Mouse (Mus musculus) T-cell, adult 2 months (primary cell): ENCODE results near the gene Tnrc6b.
A peak's percentile ranks its signal among the peaks of the same experiment; 100 is the strongest.

ENCODE experiments used
- DNase-seq: peaks from one replicate; pipeline ENCODE4 v3.0.0; 2022; ENCODE audit warnings: low spot score

Tnrc6b gene

DNA sequence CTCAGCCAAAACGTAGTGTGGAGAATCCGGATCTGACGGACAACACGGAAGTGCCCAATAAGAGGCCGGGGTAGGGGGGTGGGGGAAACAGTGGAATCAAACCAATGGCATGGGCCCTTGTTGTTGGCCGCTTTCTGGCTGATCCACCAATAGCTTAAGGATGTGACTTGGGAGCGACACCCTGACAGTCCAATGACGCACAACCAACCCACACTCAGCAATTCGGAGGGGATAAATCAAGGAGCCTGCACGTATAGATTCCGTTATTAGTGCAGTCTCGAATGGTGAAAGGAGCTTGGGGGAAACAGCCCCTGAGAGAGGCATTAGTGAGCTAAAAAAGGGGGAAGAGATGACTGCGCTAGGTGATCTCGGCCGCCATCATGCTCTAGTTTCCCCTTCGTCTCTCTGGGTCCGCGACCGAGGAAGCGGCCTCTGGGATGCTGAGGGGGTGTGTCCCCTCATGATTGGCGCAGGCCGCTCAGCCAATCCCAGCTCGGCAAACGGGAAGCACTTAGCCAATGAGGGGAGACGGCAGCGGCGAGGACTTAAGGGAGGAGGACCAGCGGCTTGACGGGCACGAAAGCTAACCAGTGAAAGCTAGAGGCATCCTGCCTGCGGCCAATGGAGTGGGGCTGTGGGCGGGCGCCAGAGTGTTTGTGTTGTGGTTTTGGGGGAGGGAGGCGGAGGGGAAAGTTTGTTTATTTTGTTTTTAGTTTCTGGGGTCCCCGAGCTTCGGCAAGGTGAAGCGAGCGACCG lies at the start of gene Tnrc6b:
Tnrc6b (plus strand) TSS at position 706 of the 756 bp plus-strand sequence.
- DNase-seq: peak; percentile 99

DNA sequence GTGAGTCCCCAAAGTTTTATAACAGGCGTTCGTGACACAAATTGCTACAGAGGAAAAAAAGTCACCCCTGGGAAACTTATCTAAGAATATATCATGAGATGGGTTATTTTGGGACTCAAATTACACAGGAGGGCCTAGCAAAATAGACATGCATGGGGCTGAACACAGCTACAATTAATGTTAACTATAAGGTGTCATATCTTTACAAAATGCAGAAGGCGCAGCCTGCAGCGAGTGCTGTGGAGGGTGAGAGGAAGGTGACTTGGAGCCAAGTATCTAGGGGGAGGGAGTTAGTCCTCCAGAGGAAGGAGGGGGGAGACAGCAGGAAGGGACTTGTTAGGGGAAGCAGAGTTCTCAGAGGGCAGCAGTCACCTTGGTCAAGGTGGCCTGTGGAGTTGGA lies 46.7 kb upstream of the Tnrc6b start:
- no peak for DNase-seq

DNA sequence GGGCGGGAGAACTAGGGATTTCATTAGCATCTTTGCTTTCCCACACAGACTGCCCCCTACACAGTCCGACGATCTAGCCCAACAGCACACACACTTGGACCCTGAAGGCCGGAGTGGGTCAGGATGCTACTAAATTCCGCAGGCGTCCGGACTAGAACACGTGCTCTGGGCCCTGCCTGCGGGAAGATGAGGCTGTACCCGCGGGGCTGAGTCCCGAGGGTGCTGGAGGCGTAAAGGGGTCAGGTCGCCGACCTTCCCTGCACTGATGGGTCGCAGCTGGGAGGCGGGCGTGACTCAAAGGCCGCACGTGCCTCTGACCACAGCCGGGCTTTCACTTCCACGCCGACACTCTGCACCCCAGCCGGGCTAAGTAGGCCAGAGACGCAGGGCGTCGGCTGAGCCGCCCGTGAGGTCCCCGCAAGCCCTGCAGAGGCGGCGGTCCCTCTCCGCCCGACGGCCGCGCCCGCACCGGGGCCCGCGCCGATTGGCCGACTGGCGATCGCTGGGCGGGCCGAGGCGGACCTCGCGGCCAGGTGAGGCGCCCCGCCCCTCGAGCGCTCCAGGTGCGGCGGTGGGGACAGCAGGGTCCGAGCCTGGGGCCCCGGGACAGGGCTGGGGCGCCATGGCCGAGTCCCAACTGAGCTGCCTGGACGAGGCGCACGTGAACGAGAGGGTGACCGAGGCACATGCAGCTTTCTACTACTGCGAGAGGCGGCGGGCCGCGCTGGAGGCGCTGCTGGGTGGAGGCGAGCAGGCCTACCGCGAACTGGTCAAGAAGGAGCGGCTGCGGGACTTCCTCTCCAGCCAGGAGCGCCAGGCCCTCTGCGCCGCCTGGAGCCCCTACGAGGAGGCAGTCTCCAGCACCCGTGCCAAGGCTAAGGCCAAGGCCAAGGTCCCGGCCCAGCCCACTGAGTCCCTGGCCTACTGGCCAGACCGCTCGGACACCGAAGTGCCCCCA lies 39.5 kb upstream of the Tnrc6b start, which contains the start of gene Fam83f:
Fam83f (plus strand) TSS at position 553 of the 958 bp plus-strand sequence.
- DNase-seq: no peak

DNA sequence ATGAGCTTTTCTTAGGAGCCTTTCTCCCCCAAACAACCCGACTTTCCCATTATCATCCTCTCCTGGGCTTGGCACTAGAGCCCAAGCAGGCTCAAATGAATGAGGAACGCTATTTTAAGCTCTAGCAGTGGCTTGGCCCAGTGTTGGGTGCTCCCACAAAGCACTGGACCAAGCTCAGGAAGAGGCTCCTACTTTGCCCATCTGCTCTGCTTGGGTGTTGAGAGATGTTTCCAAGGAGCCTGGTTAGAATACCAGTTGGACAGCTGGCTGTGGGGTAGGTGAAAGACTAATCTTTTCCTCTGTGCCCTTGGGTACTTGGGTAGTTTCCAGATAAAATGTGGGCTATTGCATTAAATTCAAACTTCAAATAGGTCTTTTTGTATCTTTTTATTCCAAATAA lies 38.3 kb upstream of the Tnrc6b start:
- DNase-seq: no peak

DNA sequence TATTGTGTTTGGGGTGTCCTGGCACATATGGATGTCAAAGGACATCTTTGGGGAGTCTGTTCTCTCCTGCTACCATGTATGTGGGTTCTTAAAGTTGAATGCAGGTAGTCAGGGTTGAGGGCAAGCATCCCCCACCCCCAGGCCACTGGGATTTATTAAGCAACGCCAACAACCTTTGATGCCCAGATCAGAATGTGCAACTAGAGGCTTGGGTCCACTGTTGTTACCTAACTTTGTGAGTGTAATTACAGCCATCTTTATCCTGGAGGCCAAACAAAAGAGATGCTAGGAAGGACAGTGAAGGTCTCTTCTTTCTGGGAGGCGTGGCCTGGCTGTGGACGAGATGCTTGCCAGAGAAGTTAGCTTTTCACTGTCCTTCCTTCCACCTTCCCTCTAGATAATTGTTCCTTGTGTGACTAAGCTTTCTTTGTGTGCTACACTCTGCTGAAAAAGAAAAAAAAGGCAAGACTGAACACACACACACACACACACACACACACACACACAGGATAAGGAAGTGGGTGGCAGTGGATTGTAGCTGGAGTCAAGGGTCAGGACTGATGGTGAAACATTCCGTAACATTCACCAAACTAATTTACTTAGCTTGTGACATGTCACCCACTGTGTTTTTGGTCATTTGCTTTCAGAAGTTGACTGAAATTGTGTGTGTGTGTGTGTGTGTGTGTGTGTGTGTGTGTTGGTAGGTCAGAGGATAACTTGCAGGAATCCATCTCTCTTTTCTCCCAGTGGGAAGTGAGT lies 37.6 kb upstream of the Tnrc6b start:
- DNase-seq: no peak

DNA sequence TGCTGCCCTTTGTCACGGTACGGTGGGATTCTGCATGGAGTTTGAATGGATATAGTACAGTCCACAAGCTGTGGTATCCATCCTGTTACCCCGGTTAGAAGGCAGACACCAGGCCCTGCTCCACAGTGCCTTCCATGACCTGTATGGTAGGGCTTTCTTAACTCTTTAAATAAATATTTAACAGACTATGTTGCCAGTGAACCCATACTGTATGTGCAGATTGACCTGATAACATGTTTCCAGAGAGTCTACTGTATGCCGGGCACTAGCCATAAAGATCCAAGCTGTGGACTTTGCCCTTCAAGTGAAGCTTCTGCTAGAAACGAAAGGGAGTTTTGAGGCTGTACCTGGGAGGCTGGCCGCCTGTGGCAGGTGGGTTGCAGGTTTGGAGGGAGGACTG lies 36.4 kb upstream of the Tnrc6b start:
- DNase-seq: no peak

DNA sequence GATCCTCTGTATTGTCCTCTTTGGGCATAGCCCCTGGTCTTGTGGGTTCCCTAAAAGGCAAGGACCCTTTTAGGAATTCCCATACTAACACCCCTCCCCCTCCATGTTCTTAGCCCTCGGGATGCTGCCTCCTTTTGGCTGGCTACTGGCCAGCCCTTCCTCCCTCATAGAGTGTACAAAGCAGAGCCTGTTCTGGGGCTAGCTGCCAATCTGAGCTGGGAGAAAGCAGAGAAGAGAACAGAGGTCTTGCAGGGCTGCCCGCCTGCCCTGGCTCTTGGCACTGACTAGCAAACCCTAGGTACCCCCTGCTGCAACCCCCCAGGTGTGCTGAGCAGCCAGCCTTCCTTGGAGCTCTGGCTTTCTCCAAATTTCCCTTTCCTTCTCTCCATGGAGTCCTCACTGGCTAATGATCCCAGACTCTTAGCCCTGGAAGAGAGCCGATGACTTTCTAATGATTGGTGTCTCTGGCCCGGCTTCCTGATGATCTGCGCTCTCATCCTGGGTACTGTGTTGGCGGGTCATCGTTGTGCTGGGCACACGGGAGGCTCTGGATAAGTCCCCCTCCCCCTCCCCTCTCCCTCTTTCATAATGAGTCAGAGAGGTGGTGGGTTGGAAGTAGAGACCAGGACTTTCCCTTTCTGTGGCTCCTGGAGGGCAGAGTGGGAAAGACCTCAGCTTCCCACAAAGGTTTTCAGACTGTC lies 31.4 kb upstream of the Tnrc6b start:
- no peak for DNase-seq

DNA sequence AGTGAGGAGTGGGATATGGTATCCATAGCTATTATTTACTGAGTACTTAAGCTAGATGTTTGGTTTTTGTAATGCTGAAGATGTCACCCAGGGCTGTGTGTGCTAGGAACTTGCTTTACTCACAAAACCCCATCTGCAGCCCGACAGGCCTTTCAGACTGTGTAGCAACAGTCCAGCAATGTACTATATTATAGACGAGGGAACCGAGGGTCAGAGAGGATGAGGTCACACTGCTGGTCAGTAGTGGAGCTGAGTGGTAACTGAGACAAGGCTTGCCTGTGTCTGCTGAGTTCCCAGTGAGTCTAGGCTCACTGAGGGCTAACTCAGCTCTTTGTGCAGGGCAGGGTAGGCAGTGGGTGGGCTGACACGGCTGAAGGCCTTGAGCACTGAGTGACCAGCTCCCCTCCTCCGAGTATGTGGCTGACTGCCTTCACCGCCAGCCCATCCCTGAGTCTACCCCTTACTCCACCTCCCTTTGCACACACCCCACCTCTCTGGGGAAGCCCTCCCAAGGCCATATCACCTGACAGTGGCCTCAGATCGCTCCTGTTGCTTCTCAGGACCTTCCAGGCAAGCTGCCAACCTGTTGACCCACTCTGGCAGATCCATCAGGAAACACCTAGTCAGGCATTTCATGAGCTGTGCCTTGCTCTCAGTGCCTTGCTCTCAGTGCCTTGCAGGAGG lies 30.6 kb upstream of the Tnrc6b start:
- no peak for DNase-seq

DNA sequence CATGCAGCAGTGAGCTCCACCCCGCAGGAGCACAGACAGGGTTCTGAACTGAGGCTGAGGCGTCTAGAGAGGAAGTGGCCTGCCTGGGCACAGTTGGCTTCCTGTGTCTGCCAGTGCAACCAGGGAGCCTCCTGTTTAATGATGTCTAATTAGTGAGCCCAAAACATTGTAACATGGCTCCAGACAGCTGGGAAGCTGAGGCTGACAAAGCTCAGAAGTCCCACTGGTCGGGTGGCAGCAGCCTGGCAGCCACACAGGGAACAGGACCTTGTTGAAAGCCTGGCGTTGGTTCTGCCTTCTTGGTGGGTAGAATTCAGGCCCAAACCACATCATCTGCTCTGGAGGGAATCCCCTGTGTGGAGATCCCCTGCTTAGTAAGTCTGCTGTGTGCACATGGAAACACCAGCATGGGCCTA lies 29.6 kb upstream of the Tnrc6b start:
- peak; percentile 80 for DNase-seq

DNA sequence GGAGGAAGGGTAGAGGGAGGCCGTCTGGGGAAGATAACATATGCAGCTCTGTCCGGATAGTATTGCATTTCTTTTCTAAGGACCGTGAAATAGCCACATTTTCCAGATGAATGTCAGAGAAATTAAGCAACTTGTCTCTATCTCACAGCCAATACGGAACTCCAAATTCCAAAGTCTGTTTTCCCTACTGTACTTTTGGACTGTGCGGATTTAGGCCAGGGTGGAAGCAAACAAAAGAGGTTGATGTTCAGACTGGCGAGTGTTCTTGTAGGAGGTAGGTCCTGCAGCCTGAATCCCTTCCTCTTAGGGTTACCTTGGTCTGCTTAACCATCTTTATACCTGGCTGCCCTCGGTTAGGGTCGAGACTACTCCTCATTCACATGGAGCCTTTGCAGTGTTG lies 28.8 kb upstream of the Tnrc6b start:
- DNase-seq: no peak

DNA sequence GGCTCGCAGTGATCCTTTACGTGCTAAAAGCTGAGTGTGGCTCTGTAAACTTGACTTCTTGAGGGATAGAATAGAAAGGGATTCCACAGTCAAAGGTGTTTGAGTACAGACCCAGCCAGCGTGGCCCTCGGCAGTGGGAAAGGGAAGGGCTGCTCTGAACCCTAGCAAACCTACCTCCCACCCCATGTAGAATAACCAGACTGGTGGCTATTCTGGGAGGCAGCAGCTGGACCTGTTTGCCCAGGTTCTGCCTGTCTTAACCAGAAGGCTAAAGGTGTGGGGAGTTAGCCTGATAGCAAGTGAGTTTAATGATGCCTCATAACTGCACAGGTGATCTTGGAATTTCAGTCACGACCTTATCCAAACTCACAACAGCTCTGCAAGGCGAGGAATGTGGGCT lies 28.0 kb upstream of the Tnrc6b start:
- no peak for DNase-seq

DNA sequence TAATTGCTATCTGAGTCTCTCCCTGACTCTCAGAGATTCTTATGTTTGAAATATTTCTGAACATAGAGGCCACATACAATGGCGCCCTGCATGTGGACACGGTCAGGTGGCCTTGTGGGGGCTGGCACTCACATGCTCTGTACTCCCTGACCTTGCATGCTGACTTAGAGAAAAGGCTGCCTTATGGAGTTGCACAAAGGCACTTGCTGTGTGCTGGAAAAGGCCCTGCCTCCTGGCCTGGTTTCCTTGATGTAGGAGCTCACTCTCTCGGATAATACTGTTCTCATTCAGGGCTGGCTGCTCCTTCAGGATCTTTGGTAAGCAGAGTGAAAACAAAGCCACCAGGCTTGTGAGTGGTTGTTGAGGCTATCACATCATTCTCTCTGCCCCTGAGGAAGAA lies 27.1 kb upstream of the Tnrc6b start:
- no peak for DNase-seq

DNA sequence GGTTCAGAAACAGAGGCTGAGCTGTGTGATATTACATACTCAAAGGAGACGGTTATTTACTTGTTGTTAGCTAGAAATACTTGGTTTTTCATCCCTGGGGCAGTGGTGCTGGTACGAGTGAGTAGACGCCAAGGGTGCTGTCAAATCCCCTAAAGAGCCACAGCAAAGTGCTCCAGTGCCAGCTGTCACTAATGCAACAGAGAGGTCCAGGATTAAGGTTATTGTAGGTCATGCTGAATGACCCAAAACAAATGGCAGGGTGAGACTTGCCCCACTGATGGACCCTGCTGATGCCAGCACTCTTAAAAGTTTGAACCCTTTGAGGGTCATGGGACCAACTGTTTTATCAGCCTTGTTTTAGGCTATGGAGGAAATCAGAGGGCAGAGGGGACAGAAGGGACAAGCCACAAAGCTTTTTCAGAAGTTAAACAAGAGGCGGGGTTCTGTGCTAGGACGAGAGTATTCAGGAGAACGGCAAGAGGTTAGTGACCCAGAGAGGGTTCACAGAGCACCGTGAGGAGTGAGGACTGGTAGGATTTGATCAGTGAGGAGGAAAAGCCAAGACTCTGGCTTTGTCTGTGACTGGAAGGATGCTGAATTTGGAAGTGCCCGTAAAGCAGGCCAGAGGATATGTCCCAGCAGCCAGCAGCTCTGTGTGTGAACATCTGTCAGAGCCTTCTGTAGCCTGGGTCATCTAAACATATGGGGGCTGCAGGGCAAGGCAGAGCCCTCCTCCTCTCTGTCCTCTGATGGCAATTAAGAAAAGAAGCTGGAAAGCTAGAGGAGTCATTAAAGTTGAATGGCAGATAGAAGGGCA lies 26.1 kb upstream of the Tnrc6b start:
- DNase-seq: no peak

DNA sequence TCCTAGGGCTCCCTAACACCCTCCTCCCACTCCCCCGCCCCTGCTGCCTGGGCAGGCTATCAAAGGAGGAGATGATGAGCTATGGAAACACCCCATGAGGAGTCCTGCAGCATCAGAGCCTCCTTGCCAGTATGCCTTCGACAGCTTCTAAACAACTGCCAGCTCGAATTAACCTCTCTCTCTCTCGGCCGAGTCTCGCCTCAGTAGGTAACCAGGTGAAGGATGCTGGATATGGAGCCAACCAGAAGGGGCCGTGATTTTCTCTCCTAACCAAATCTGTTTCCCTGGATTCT lies 25.6 kb upstream of the Tnrc6b start:
- DNase-seq: no peak

DNA sequence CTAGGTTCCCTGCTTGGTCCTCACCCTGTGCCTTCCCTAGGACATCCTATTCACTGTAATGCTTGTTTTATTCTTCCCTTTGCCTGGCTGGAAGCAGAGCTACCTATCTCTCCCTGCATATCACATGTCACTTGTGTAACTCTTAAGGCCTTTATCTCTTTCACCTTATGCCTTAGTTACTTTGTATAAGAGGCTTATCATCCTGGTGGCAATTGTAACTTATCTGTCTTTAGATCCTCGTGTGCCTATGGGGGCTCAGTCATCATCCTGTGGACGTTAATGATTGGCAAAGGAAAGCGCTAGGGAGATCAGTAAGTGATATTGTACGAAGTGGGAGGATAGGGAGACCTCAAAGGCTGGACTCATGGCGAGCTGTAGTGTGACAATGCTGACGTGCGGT lies 22.6 kb upstream of the Tnrc6b start:
- DNase-seq: no peak

DNA sequence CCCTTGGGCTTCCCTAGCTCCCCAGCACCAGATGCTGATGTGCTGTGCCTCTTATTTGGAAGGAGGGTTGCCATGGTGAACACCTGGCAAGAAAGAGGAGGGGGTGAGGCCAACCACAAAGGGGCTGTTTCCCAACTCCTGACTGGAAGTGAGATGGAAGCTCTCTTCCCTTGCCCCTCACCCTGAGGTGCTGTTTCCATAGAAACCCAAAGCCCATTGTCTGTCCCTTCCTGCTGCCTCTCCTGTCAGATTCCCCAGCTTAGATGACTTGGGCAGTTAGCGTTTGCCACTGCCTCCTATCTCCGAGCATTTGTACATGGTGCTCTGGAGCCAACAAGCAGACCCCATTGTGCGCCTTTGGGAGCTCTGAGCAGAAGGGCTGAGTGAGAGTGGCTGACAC lies 17.6 kb upstream of the Tnrc6b start:
- DNase-seq: no peak

DNA sequence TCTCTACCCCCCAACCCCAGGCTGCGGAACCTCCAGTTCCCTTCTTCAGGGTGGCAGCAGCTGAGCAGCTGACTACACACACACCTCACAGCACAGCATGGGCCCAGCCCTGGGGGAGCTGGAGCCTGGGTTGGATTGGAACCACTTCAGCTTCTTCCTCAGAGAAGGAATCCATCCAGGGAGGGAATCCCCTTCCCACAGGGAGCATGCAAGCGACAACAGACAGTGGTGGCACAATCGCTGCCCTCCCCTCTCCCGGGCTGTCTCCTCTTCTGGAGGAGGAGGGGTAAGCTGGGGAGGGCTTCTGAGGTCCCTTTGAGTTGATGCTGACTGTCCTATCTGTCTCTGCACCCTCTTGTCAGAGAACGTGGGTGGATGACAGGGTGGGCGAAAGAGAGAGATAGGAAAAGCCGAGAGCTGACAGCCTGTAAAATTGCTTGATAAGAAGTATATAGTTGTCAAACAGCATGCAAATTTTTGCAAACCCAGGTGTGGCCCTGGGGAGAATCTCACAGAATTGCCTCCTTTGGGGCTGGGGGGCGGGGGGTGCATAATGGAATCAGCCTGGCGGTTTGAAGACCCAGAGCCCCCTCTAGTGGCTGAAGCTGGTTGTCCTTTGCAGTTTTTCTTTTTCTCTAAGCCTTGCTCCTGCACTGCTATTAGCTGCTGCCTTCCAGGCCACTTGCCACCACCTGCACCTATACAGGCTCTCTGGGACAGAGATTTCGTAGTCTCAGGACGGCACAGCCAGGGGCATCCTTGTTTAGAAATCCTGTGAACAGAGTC lies 16.8 kb upstream of the Tnrc6b start:
- peak; percentile 71 for DNase-seq

DNA sequence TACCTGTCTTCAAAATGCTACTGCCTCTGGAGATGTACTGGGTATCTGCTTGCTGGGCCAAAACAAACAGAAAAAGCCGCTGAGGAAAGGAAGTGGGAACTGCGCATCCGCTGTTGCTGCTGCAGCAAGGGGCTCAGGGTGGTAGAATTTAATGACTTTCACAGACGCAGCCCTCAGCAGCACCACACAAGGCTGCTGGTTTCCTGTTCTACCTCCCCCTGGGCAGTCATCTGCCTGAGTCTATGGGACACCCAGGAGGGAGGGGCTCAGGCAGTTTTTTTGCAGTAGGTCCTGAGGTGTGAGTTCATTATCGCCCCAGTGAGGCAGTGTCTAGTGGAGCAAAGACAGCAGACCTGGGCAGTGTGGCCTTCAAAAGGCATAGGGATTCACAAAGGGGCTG lies 13.5 kb upstream of the Tnrc6b start:
- DNase-seq: peak; percentile 86

DNA sequence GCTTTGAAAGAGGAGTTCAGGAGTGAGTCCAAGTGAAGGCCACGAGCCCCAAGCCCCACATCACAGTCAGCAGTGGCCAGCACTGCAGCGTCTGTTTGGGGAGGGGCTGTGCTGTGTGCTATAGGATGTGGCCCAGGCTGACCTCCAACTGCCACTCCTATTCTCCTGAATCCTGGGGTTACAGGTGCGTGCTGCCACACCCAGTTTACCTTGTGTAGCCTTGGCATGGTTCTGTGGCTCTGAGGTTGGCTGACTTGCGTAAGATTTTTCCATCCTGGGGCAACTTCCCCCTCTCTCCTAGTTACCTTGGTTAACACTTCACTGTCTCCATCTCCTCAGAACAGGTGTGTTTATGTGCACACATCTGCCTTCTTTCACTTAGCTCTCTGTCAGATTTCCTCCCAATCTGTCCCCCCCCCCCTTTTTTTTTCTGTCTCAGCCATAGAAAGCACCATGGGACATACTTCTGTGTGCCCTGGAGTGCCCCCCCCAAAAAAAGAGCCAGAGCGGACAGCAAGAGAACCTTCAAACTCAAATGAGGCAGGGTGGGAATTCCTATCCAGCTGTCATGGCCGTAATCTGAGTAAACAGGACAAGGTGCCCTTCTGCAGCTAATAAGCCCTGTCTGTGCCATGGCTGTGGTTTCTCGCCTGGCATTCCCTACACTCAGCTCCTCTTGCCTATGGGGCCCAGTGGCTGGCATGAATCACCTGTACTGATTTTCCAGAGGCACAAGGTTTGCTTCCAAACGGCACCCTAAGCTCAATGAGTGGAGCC lies 9.4 kb upstream of the Tnrc6b start:
- no peak for DNase-seq
